Mouse (Mus musculus): ENCODE measurements at regions not wholly inside any gene's neighbourhood (a gene's known extent, or its start where the extent isn't known, plus 50 kb on each side); places are given as distances from the start of the nearest gene placed in this dataset.

DNA sequence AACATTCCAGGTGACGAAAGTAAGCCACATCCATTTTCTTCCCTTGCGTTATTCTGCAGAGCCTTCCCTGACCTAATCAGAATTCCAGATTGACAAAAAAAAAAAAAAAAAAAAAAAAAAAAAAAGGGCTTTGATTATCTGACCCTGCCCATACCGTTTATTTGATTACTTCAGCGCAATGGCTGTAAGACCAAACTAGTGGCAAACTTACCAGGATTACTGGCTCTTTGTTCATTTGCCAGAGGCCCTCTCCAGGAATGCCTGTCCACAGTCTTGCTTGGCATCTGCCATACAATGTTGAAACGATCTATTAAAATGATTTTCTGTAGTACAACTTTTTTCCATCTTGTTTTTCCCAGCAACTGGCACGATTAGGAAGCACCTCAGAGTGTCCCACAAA, 569.4 kb upstream of the Nox3 start:
- ATAC-seq (ENCODE audit: low FRiP score, low TSS enrichment): no peak
- DNase-seq (ENCODE audit: low spot score): no peak
- 42% methylated on average over 6 of the region's 6 CpGs for WGBS
- no peaks in the 10 kb centered on the region for H3K4me1 ChIP-seq (replicated peaks; ENCODE audit: control insufficient read depth, insufficient read depth)
- H3K4me2 ChIP-seq (replicated peaks; ENCODE audit: low read depth): no peak overlapping the region
- H3K27ac ChIP-seq (replicated peaks): no peak overlapping the region
- no peak overlapping the region for H3K4me3 ChIP-seq (ENCODE audit: low read depth, low read length)
- H3K9ac ChIP-seq (ENCODE audit: low read length): no peak overlapping the region
- no peaks in the 10 kb centered on the region for H3K36me3 ChIP-seq (ENCODE audit: control insufficient read depth, insufficient read depth, low read length)
- H3K9me3 ChIP-seq (ENCODE audit: control insufficient read depth, low read length): no peaks in the 10 kb centered on the region
- no peaks in the 10 kb centered on the region for H3K27me3 ChIP-seq (ENCODE audit: control insufficient read depth, insufficient read depth, low read length)
- no peak for TF ChIP-seq CTCF (IDR thresholded peaks at IDR 0.05; ENCODE audit: low read depth)
- no peak for TF ChIP-seq EP300 (optimal IDR thresholded peaks at IDR 0.05)

DNA sequence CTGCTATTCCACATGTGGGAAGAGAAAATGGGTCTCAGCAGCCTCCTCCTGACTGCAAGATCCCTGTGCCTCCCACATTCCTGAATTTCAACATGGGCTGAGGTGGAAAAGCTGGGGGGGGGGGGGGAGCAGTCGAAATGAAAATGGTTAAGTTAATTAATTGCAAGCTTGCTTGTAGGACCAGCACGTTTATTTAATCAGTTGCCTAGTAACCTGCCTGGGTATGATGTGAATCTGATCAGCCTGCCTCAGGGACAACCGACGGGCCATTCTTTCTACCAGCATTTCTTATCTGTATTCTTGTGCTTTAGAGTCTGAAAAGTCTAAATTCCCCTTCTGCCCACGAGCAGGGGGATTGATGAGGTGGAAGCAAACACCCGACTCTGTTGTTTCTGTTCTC, 569.9 kb upstream of the Nox3 start:
- ATAC-seq (ENCODE audit: low FRiP score, low TSS enrichment): no peak
- Histone ChIP-seq H3K4me3 (ENCODE audit: low read depth, low read length) (no peak overlapping the region), H3K9me3 (ENCODE audit: control insufficient read depth, low read length) (no peaks in the 10 kb centered on the region), H3K36me3 (ENCODE audit: control insufficient read depth, insufficient read depth, low read length) (no peaks in the 10 kb centered on the region), H3K4me1 (replicated peaks; ENCODE audit: control insufficient read depth, insufficient read depth) (no peaks in the 10 kb centered on the region), H3K27ac (replicated peaks) (no peak overlapping the region), H3K4me2 (replicated peaks; ENCODE audit: low read depth) (peak overlapping the region; percentile 27; the same call in 1 of the 2 replicates), H3K27me3 (ENCODE audit: control insufficient read depth, insufficient read depth, low read length) (no peaks in the 10 kb centered on the region), H3K9ac (ENCODE audit: low read length) (no peak overlapping the region)
- no peak for DNase-seq (ENCODE audit: low spot score)
- 16% methylated on average over 6 of the region's 6 CpGs for WGBS
- TF ChIP-seq EP300 (optimal IDR thresholded peaks at IDR 0.05) (no peak), CTCF (IDR thresholded peaks at IDR 0.05; ENCODE audit: low read depth) (no peak)

DNA sequence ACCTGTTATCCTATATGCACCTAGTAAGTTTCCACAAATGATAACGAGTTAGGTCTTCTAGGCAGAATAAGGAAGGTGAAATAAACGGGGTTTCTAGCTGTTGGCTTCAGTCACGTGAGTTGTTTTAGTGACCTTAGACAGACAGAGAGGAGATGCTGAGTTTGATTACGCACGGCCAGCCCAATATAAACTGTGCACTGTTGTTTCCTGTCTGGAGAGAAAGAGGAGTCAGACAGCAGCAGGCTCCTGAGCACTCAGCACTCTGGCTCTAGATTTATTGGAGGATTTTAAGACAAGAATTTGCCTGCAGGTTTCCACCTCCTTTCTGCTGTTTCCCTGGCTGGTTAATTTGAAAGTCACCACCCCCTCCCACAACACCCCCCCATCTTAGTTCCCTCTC, 570.4 kb upstream of the Nox3 start:
- Histone ChIP-seq H3K27me3 (ENCODE audit: control insufficient read depth, insufficient read depth, low read length) (no peaks in the 10 kb centered on the region), H3K9ac (ENCODE audit: low read length) (no peak overlapping the region), H3K4me1 (replicated peaks; ENCODE audit: control insufficient read depth, insufficient read depth) (no peaks in the 10 kb centered on the region), H3K4me2 (replicated peaks; ENCODE audit: low read depth) (peak overlapping the region; percentile 27; the same call in 1 of the 2 replicates), H3K27ac (replicated peaks) (no peak overlapping the region), H3K4me3 (ENCODE audit: low read depth, low read length) (no peak overlapping the region), H3K9me3 (ENCODE audit: control insufficient read depth, low read length) (no peaks in the 10 kb centered on the region), H3K36me3 (ENCODE audit: control insufficient read depth, insufficient read depth, low read length) (no peaks in the 10 kb centered on the region)
- no peak for DNase-seq (ENCODE audit: low spot score)
- no peak for TF ChIP-seq CTCF (IDR thresholded peaks at IDR 0.05; ENCODE audit: low read depth)
- no peak for TF ChIP-seq EP300 (optimal IDR thresholded peaks at IDR 0.05)
- WGBS: 10% methylated on average over 5 of the region's 5 CpGs
- ATAC-seq (ENCODE audit: low FRiP score, low TSS enrichment): no peak

DNA sequence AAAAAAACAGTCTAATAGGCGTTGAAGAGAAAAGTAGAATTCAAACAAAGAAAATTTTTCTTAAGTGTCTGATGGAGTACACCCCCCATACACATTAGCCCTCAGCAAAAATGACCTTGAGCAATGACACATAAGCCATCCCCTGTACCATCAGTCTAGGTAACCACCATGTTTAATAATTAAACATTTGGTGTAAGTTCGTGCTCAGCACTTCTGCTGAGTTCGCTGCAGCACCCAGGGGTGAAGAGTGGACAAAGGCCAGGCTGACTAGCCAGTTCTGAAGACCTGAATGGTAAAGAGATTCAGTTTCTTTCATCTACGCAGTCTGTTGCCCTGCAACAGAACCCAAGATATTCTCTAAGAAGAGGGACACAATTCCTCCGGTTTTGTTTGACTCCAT, 572.3 kb upstream of the Nox3 start:
- Histone ChIP-seq H3K9me3 (ENCODE audit: control insufficient read depth, low read length) (no peaks in the 10 kb centered on the region), H3K4me1 (replicated peaks; ENCODE audit: control insufficient read depth, insufficient read depth) (no peaks in the 10 kb centered on the region), H3K4me2 (replicated peaks; ENCODE audit: low read depth) (no peak overlapping the region), H3K27ac (replicated peaks) (no peak overlapping the region), H3K27me3 (ENCODE audit: control insufficient read depth, insufficient read depth, low read length) (no peaks in the 10 kb centered on the region), H3K4me3 (ENCODE audit: low read depth, low read length) (no peak overlapping the region), H3K36me3 (ENCODE audit: control insufficient read depth, insufficient read depth, low read length) (no peaks in the 10 kb centered on the region), H3K9ac (ENCODE audit: low read length) (no peak overlapping the region)
- DNase-seq (ENCODE audit: low spot score) (no peak), ATAC-seq (ENCODE audit: low FRiP score, low TSS enrichment) (no peak)
- 74% methylated on average over 5 of the region's 5 CpGs for WGBS
- no peak for TF ChIP-seq CTCF (IDR thresholded peaks at IDR 0.05; ENCODE audit: low read depth)
- no peak for TF ChIP-seq EP300 (optimal IDR thresholded peaks at IDR 0.05)

DNA sequence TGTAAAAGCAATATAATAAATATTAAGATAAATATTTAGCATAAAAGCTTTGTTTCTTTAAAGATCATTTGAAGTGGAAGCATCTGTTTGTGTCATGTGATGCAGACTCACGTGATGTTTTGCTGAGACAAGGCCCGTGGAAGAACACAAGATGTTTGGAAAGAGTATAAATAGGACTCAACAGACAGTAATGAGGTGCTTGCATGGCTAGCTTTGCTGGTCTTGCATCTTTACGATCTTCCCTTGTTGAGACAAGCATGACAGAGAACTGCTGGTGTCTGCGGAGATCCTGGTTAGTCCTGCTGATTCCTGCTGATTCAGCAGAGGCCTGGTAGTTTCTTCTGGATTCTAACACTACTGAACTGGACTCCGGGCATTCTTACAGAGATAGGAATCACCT, 576.4 kb upstream of the Nox3 start:
- no peak for TF ChIP-seq EP300 (optimal IDR thresholded peaks at IDR 0.05)
- no peak for TF ChIP-seq CTCF (IDR thresholded peaks at IDR 0.05; ENCODE audit: low read depth)
- Histone ChIP-seq H3K9me3 (ENCODE audit: control insufficient read depth, low read length) (no peaks in the 10 kb centered on the region), H3K4me1 (replicated peaks; ENCODE audit: control insufficient read depth, insufficient read depth) (no peaks in the 10 kb centered on the region), H3K4me2 (replicated peaks; ENCODE audit: low read depth) (no peak overlapping the region), H3K27me3 (ENCODE audit: control insufficient read depth, insufficient read depth, low read length) (no peaks in the 10 kb centered on the region), H3K4me3 (ENCODE audit: low read depth, low read length) (no peak overlapping the region), H3K9ac (ENCODE audit: low read length) (no peak overlapping the region), H3K36me3 (ENCODE audit: control insufficient read depth, insufficient read depth, low read length) (no peaks in the 10 kb centered on the region), H3K27ac (replicated peaks) (no peak overlapping the region)
- WGBS: 61% methylated on average over 5 of the region's 5 CpGs
- no peak for ATAC-seq (ENCODE audit: low FRiP score, low TSS enrichment)
- DNase-seq (ENCODE audit: low spot score): no peak

DNA sequence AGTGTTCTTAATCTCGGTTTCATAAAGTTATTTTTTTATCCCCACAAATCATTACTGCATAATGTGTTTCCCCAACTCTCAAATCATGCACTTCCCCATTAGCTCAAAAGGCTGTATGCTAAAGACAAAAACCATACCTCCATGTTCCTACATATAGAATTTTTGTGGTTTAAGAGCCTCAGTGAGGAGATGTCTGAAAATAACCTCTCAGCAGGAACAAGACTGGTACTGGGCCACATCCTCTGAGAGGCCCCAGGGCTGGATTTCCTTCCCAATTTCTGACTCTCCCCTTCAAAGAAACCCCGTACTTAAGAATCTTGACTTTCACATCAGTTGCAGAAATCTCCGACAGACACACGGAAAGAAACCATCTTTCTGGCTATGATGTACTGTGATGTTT, 580.7 kb upstream of the Nox3 start:
- no peak for ATAC-seq (ENCODE audit: low FRiP score, low TSS enrichment)
- H3K36me3 ChIP-seq (ENCODE audit: control insufficient read depth, insufficient read depth, low read length): no peaks in the 10 kb centered on the region
- H3K27ac ChIP-seq (replicated peaks): no peak overlapping the region
- WGBS: 72% methylated on average over 4 of the region's 4 CpGs
- no peak for TF ChIP-seq CTCF (IDR thresholded peaks at IDR 0.05; ENCODE audit: low read depth)
- TF ChIP-seq EP300 (optimal IDR thresholded peaks at IDR 0.05): no peak
- H3K4me3 ChIP-seq (ENCODE audit: low read depth, low read length): no peak overlapping the region
- H3K9ac ChIP-seq (ENCODE audit: low read length): no peak overlapping the region
- H3K27me3 ChIP-seq (ENCODE audit: control insufficient read depth, insufficient read depth, low read length): no peaks in the 10 kb centered on the region
- no peak for DNase-seq (ENCODE audit: low spot score)
- H3K4me1 ChIP-seq (replicated peaks; ENCODE audit: control insufficient read depth, insufficient read depth): no peaks in the 10 kb centered on the region
- H3K9me3 ChIP-seq (ENCODE audit: control insufficient read depth, low read length): no peaks in the 10 kb centered on the region
- no peak overlapping the region for H3K4me2 ChIP-seq (replicated peaks; ENCODE audit: low read depth)
